28 mouse cellular contexts compared by ENCODE assay signal in genomic region chr11:59412058-59412457, GRCm38 (mm10). TPM values are rescaled to one million over a fixed set of nuclear protein-coding genes. Genes with fewer than 3 reads are reported as not detected.
DNase-seq lines count a peak whose midpoint lies in the region; ATAC-seq and TF ChIP-seq lines count a peak whose summit lies in the region.
"Had no signal": no experiment of that assay in that cellular context is flagged by ENCODE, and none has a peak within 500 bp of the region (broad histone marks: within the 10 kb centered on the region; RNA-seq: fewer than 3 reads in every experiment).

No protein-coding gene starts in this region.

- H3K4me3 ChIP-seq in hindbrain, embryonic 15.5 days, result no peak overlapping the region
- H3K4me3 ChIP-seq in hindbrain, postnatal 0 days (ENCODE audit: low read length), result no peak overlapping the region
- H3K4me3 ChIP-seq in embryonic facial prominence, embryonic 12.5 days, result no peak overlapping the region
- H3K4me3 ChIP-seq in limb, embryonic 15.5 days, result no peak overlapping the region
- H3K4me3 ChIP-seq: forebrain, embryonic 15.5 days; kidney, embryonic 15.5 days; liver, embryonic 12.5 days; megakaryocyte, embryonic 14.5 days; stomach, embryonic 15.5 days had no signal

- no peak for TF ChIP-seq CTCF in hindbrain, postnatal 0 days (IDR thresholded peaks at IDR 0.05; ENCODE audit: low read depth)

- no peak for ATAC-seq in hindbrain, embryonic 15.5 days (ENCODE audit: low FRiP score, low read depth)
- ATAC-seq in hindbrain, postnatal 0 days, result no peak
- no peak for ATAC-seq in embryonic facial prominence, embryonic 12.5 days (ENCODE audit: insufficient number of reproducible peaks, insufficient read depth, low FRiP score, low TSS enrichment)
- ATAC-seq in limb, embryonic 15.5 days (ENCODE audit: insufficient number of reproducible peaks, low FRiP score, low TSS enrichment, low read depth), result no peak
- ATAC-seq: forebrain, embryonic 15.5 days; intestine, postnatal 0 days; liver, embryonic 12.5 days had no signal

- H3K9ac ChIP-seq in hindbrain, embryonic 15.5 days, result no peak overlapping the region
- H3K9ac ChIP-seq in hindbrain, postnatal 0 days (replicated peaks; ENCODE audit: low read length), result no peak overlapping the region
- no peak overlapping the region for H3K9ac ChIP-seq in embryonic facial prominence, embryonic 12.5 days
- H3K9ac ChIP-seq in limb, embryonic 15.5 days, result no peak overlapping the region
- H3K9ac ChIP-seq: forebrain, embryonic 15.5 days; hindbrain, embryonic 14.5 days; kidney, embryonic 15.5 days; liver, embryonic 12.5 days; stomach, embryonic 15.5 days had no signal

- peaks cover 33% of the 10 kb centered on the region for H3K36me3 ChIP-seq in hindbrain, embryonic 15.5 days
- peaks cover 8% of the 10 kb centered on the region; the same call in 1 of the 2 replicates for H3K36me3 ChIP-seq in hindbrain, postnatal 0 days (ENCODE audit: insufficient read depth, low read length)
- H3K36me3 ChIP-seq in embryonic facial prominence, embryonic 12.5 days, result peaks cover 45% of the 10 kb centered on the region
- peaks cover 33% of the 10 kb centered on the region for H3K36me3 ChIP-seq in limb, embryonic 15.5 days
- H3K36me3 ChIP-seq: stomach, embryonic 15.5 days had no signal

- no peak for DNase-seq in hindbrain, postnatal 0 days (ENCODE audit: low spot score)
- peak; percentile 92 for DNase-seq in Muller cell, postnatal 12 days (ENCODE audit: inconsistent ontology term)
- DNase-seq in urinary bladder, postnatal 25 days (ENCODE audit: low spot score), result no peak
- DNase-seq in thymus, postnatal 36 days, result no peak
- DNase-seq: cerebellum, adult 2 months; heart, postnatal 10 days; lung, adult 2 months; midbrain, embryonic 14.5 days; right cerebral cortex, postnatal 14 days; thymus, adult 2 months had no signal

- no peaks in the 10 kb centered on the region for H3K9me3 ChIP-seq in hindbrain, embryonic 15.5 days
- H3K9me3 ChIP-seq in hindbrain, postnatal 0 days (ENCODE audit: low read length), result no peaks in the 10 kb centered on the region
- H3K9me3 ChIP-seq in embryonic facial prominence, embryonic 12.5 days, result no peaks in the 10 kb centered on the region
- H3K9me3 ChIP-seq in limb, embryonic 15.5 days, result no peaks in the 10 kb centered on the region
- H3K9me3 ChIP-seq: forebrain, embryonic 15.5 days; G1E; kidney, embryonic 15.5 days; liver, embryonic 12.5 days; stomach, embryonic 15.5 days had no signal

- no peaks in the 10 kb centered on the region for H3K27me3 ChIP-seq in hindbrain, embryonic 15.5 days
- no peaks in the 10 kb centered on the region for H3K27me3 ChIP-seq in hindbrain, postnatal 0 days (ENCODE audit: insufficient read depth, low read length)
- H3K27me3 ChIP-seq in embryonic facial prominence, embryonic 12.5 days, result no peaks in the 10 kb centered on the region
- no peaks in the 10 kb centered on the region for H3K27me3 ChIP-seq in limb, embryonic 15.5 days
- H3K27me3 ChIP-seq: forebrain, embryonic 15.5 days; kidney, embryonic 15.5 days; liver, embryonic 12.5 days; stomach, embryonic 15.5 days had no signal

- no peak overlapping the region for H3K4me2 ChIP-seq in hindbrain, embryonic 15.5 days
- H3K4me2 ChIP-seq in hindbrain, postnatal 0 days (ENCODE audit: low read depth, low read length), result no peak overlapping the region
- no peak overlapping the region for H3K4me2 ChIP-seq in embryonic facial prominence, embryonic 12.5 days (replicated peaks)
- H3K4me2 ChIP-seq in limb, embryonic 15.5 days, result no peak overlapping the region
- H3K4me2 ChIP-seq: forebrain, embryonic 15.5 days; hindbrain, embryonic 14.5 days; kidney, embryonic 15.5 days; liver, embryonic 12.5 days; stomach, embryonic 15.5 days had no signal

- H3K4me1 ChIP-seq in hindbrain, embryonic 15.5 days (replicated peaks), result peaks cover 8% of the 10 kb centered on the region
- H3K4me1 ChIP-seq in hindbrain, postnatal 0 days (ENCODE audit: insufficient read depth, low read length), result no peaks in the 10 kb centered on the region
- peaks cover 28% of the 10 kb centered on the region for H3K4me1 ChIP-seq in embryonic facial prominence, embryonic 12.5 days
- H3K4me1 ChIP-seq in limb, embryonic 15.5 days, result peaks cover 47% of the 10 kb centered on the region

- 65% methylated on average over 6 of the region's 6 CpGs for WGBS in hindbrain, embryonic 15.5 days
- 46% methylated on average over 6 of the region's 6 CpGs for WGBS in hindbrain, postnatal 0 days
- WGBS in embryonic facial prominence, embryonic 12.5 days, result 66% methylated on average over 6 of the region's 6 CpGs
- 44% methylated on average over 6 of the region's 6 CpGs for WGBS in limb, embryonic 15.5 days

- 0 out of 2 replicates have a peak overlapping the region, but pooled peaks have one; percentile 25 for H3K27ac ChIP-seq in hindbrain, embryonic 15.5 days (replicated peaks)
- H3K27ac ChIP-seq in hindbrain, postnatal 0 days, result no peak overlapping the region
- H3K27ac ChIP-seq in embryonic facial prominence, embryonic 12.5 days, result peak overlapping the region; percentile 8; the same call in 1 of the 2 replicates
- H3K27ac ChIP-seq in limb, embryonic 15.5 days, result peak overlapping the region; percentile 73
- H3K27ac ChIP-seq: forebrain, embryonic 15.5 days; hindbrain, embryonic 14.5 days; kidney, embryonic 15.5 days; liver, embryonic 12.5 days; stomach, embryonic 15.5 days had no signal

RNA-seq across cellular contexts. Expression of gene Prss38, which starts 36.6 kb away (rescaled TPM):
- polyA plus RNA-seq in hindbrain, embryonic 15.5 days (2015; fragmentation: Nextera tagmentation; extraction: Ambion mirVana), result not detected in 2 replicates
- not detected in 2 replicates for total RNA-seq in hindbrain, postnatal 0 days (2014; rRNA removed)
- not detected in 2 replicates for polyA plus RNA-seq in hindbrain, postnatal 0 days (2015; fragmentation: Nextera tagmentation; extraction: Ambion mirVana)
- polyA plus RNA-seq in embryonic facial prominence, embryonic 12.5 days (2016; fragmentation: Nextera tagmentation; extraction: Ambion mirVana), result not detected in 2 replicates
- 0.12 TPM in 1 of 2 replicates, not detected in the other for polyA plus RNA-seq in limb, embryonic 15.5 days (2015; fragmentation: Nextera tagmentation; extraction: Ambion mirVana)
- total RNA-seq: adrenal gland, postnatal 36 days; common myeloid progenitor, adult 5-6 weeks; gastrocnemius, adult 18-20 months; gastrocnemius, postnatal 4 days; heart, postnatal 10 days; left cerebral cortex, postnatal 14 days had no signal
- polyA plus RNA-seq: cerebellum, adult 2 months; forebrain, embryonic 15.5 days; G1E; hindbrain, embryonic 14.5 days; intestine, postnatal 0 days; kidney, embryonic 15.5 days; large intestine, adult 2 months; liver, embryonic 12.5 days; lung, adult 2 months; neural tube, embryonic 14.5 days; stomach, embryonic 15.5 days; thymus, adult 2 months had no signal

RNA-seq across cellular contexts. Expression of gene Jmjd4, which starts 37.8 kb away (rescaled TPM):
- 18.2 and 18.8 TPM in 2 replicates for polyA plus RNA-seq in hindbrain, embryonic 15.5 days (2015; fragmentation: Nextera tagmentation; extraction: Ambion mirVana)
- total RNA-seq in hindbrain, postnatal 0 days (2014; rRNA removed), result 35.5 and 37.5 TPM in 2 replicates
- polyA plus RNA-seq in hindbrain, postnatal 0 days (2015; fragmentation: Nextera tagmentation; extraction: Ambion mirVana), result 21.2 and 22.9 TPM in 2 replicates
- 18.8 and 19.3 TPM in 2 replicates for polyA plus RNA-seq in embryonic facial prominence, embryonic 12.5 days (2016; fragmentation: Nextera tagmentation; extraction: Ambion mirVana)
- polyA plus RNA-seq in limb, embryonic 15.5 days (2015; fragmentation: Nextera tagmentation; extraction: Ambion mirVana), result 11.2 and 11.7 TPM in 2 replicates

RNA-seq across cellular contexts. Expression of gene Snap47, which starts 38.9 kb away (rescaled TPM):
- polyA plus RNA-seq in hindbrain, embryonic 15.5 days (2015; fragmentation: Nextera tagmentation; extraction: Ambion mirVana), result 534 and 558 TPM in 2 replicates
- total RNA-seq in hindbrain, postnatal 0 days (2014; rRNA removed), result 406 and 413 TPM in 2 replicates
- 512 and 537 TPM in 2 replicates for polyA plus RNA-seq in hindbrain, postnatal 0 days (2015; fragmentation: Nextera tagmentation; extraction: Ambion mirVana)
- polyA plus RNA-seq in embryonic facial prominence, embryonic 12.5 days (2016; fragmentation: Nextera tagmentation; extraction: Ambion mirVana), result 157 and 169 TPM in 2 replicates
- 116 and 118 TPM in 2 replicates for polyA plus RNA-seq in limb, embryonic 15.5 days (2015; fragmentation: Nextera tagmentation; extraction: Ambion mirVana)
